Mouse (Mus musculus) cortical plate, adult 2 months (tissue): ENCODE results near the gene Faap100. TPM values are rescaled to one million over a fixed set of nuclear protein-coding genes. Genes with fewer than 3 reads are reported as not detected.
A peak's percentile ranks its signal among the peaks of the same experiment; 100 is the strongest.
"Not testable (repeated sequence)": the region's sequence is repeated elsewhere in the genome, so short reads cannot be mapped to it uniquely, and the experiment has no call there.

Experiments
- H3K27ac ChIP-seq: fragments of 200-500 bp; 2 replicates; pipeline ENCODE4 v1.5.1; 2012; ENCODE audit warnings: low read length, control low read depth, inconsistent platforms; ENCODE audit not compliant: insufficient read depth
- H3K4me1 ChIP-seq: fragments of 200-500 bp; 2 replicates; pipeline ENCODE4 v1.6.1; 2011; ENCODE audit warnings: low read length; ENCODE audit not compliant: control insufficient read depth, insufficient read depth
- H3K4me3 ChIP-seq: fragments of 200-500 bp; 2 replicates; pipeline ENCODE4 v1.5.1; 2011; ENCODE audit warnings: mild to moderate bottlenecking, low read length, control low read depth; ENCODE audit not compliant: insufficient read depth
- CTCF ChIP-seq: fragments of 200-500 bp; IDR thresholded peaks from 2 replicates; pipeline ENCODE4 v1.5.1; 2011; ENCODE audit warnings: mild to moderate bottlenecking, control low read depth, low read length; ENCODE audit not compliant: insufficient read depth; ENCODE audit errors: extremely low read depth
- POLR2A ChIP-seq: fragments of 200-500 bp; IDR thresholded peaks from 2 replicates; pipeline ENCODE4 v1.6.1; 2011; ENCODE audit warnings: mild to moderate bottlenecking, low read length, control low read depth; ENCODE audit not compliant: insufficient read depth; ENCODE audit errors: extremely low read depth
- polyA plus RNA-seq: library from polyadenylated mRNA; depleted of rRNA; stranded (reverse); fragments of >200 nt; gene quantifications from 2 replicates; pipeline ENCODE4 v1.2.3, GENCODE M21; 2012; rRNA removed

The Faap100 gene
- polyA plus RNA-seq = 22.8 and 23.9 TPM in 2 replicates

- TF ChIP-seq POLR2A (peak; percentile 4; the same call in 1 of the 2 replicates), CTCF (peak; percentile 40)
- H3K27ac ChIP-seq = no peak within 1 kb of the TSS
- peak within 1 kb of the TSS; percentile 60 for H3K4me3 ChIP-seq
- peaks cover 2% of the 10 kb centered on the region; the same call in 1 of the 2 replicates for H3K4me1 ChIP-seq
Measured at GRCm38 (mm10) chr11:120378611-120379540, at the start of gene Faap100. Gene Faap100 (minus strand): TSS chr11:120378764.

- H3K27ac ChIP-seq = no peak overlapping the region
- no peak for TF ChIP-seq POLR2A
- no peak for TF ChIP-seq CTCF
Measured at GRCm38 (mm10) chr11:120426727-120427126, 48.2 kb upstream of the Faap100 start.

GRCm38 (mm10) chr11:120423569-120424295, 45.2 kb upstream of the Faap100 start:
- Histone ChIP-seq H3K4me3 (no peak overlapping the region), H3K4me1 (no peaks in the 10 kb centered on the region), H3K27ac (no peak overlapping the region)
- TF ChIP-seq CTCF (peak; percentile 66), POLR2A (no peak)

More at GRCm38 (mm10) chr11:120426727-120427126, 48.2 kb upstream of the Faap100 start:
- Histone ChIP-seq H3K4me1 (no peaks in the 10 kb centered on the region), H3K4me3 (no peak overlapping the region)

- Histone ChIP-seq H3K4me1 (no peaks in the 10 kb centered on the region), H3K4me3 (no peak overlapping the region), H3K27ac (no peak overlapping the region)
- TF ChIP-seq POLR2A (no peak), CTCF (no peak)
Measured at GRCm38 (mm10) chr11:120422651-120423568, 44.3 kb upstream of the Faap100 start.

GRCm38 (mm10) chr11:120418592-120418991, 40.0 kb upstream of the Faap100 start:
- no peaks in the 10 kb centered on the region for H3K4me1 ChIP-seq
- H3K4me3 ChIP-seq = no peak overlapping the region
- no peak for TF ChIP-seq POLR2A
- no peak for TF ChIP-seq CTCF
- no peak overlapping the region for H3K27ac ChIP-seq

- no peak overlapping the region for H3K27ac ChIP-seq
- TF ChIP-seq CTCF (no peak), POLR2A (no peak)
- no peaks in the 10 kb centered on the region for H3K4me1 ChIP-seq
- no peak overlapping the region for H3K4me3 ChIP-seq
Measured at GRCm38 (mm10) chr11:120417852-120418251, 39.3 kb upstream of the Faap100 start.

- H3K4me1 ChIP-seq, H3K27ac ChIP-seq, H3K4me3 ChIP-seq: not testable (repeated sequence)
Measured at GRCm38 (mm10) chr11:120413621-120414020, 35.1 kb upstream of the Faap100 start.

GRCm38 (mm10) chr11:120406445-120406844, 27.9 kb upstream of the Faap100 start:
- no peak overlapping the region for H3K4me3 ChIP-seq
- TF ChIP-seq POLR2A = no peak
- no peak for TF ChIP-seq CTCF
- H3K4me1 ChIP-seq = no peaks in the 10 kb centered on the region
- no peak overlapping the region for H3K27ac ChIP-seq

GRCm38 (mm10) chr11:120405867-120406266, 27.3 kb upstream of the Faap100 start:
- Histone ChIP-seq H3K4me3 (no peak overlapping the region), H3K27ac (no peak overlapping the region), H3K4me1 (no peaks in the 10 kb centered on the region)
- TF ChIP-seq POLR2A (no peak), CTCF (no peak)
